Mouse (Mus musculus) retina, postnatal 7 days (tissue): ENCODE measurements around the gene Ribc2.

Source experiments
- DNase-seq: peaks from one replicate; pipeline ENCODE4 v3.0.0-alpha.2; 2012; ENCODE audit warnings: low read depth, low spot score

Gene Ribc2

GRCm38 (mm10) chr15:85131275-85132192 lies at the start of gene Ribc2, which contains the start of gene Smc1b:
Gene Ribc2 (plus strand): TSS chr15:85132078.
Gene Smc1b (minus strand): TSS chr15:85131964.
- peak; percentile 80 for DNase-seq

GRCm38 (mm10) chr15:85085641-85086040 lies 46.2 kb upstream of the Ribc2 start:
- DNase-seq: no peak

- no peak for DNase-seq
These were observed 279 bp downstream of the Ribc2 start for GRCm38 (mm10) chr15:85132193-85132520.

GRCm38 (mm10) chr15:85135143-85135542 lies 3.3 kb downstream of the Ribc2 start:
- no peak for DNase-seq

- no peak for DNase-seq
These were observed 9.4 kb downstream of the Ribc2 start for GRCm38 (mm10) chr15:85141290-85141689.

GRCm38 (mm10) chr15:85142441-85142840 lies 10.6 kb downstream of the Ribc2 start:
- no peak for DNase-seq

- DNase-seq: no peak
These were observed 11.3 kb downstream of the Ribc2 start for GRCm38 (mm10) chr15:85143161-85143560.

GRCm38 (mm10) chr15:85143747-85144146 lies 11.9 kb downstream of the Ribc2 start:
- DNase-seq: no peak

- no peak for DNase-seq
These were observed 12.4 kb downstream of the Ribc2 start for GRCm38 (mm10) chr15:85144249-85144648.

- peak; percentile 54 for DNase-seq
These were observed 19.6 kb downstream of the Ribc2 start for GRCm38 (mm10) chr15:85151433-85151918.

- DNase-seq: no peak
These were observed 20.7 kb downstream of the Ribc2 start for GRCm38 (mm10) chr15:85152577-85152976.

- no peak for DNase-seq
These were observed 22.2 kb downstream of the Ribc2 start for GRCm38 (mm10) chr15:85154091-85154490.

GRCm38 (mm10) chr15:85156198-85156597 lies 24.3 kb downstream of the Ribc2 start:
- DNase-seq: no peak

- no peak for DNase-seq
These were observed 29.5 kb downstream of the Ribc2 start for GRCm38 (mm10) chr15:85161416-85161815.

GRCm38 (mm10) chr15:85162693-85163663 lies 31.1 kb downstream of the Ribc2 start:
- no peak for DNase-seq

- no peak for DNase-seq
These were observed 34.6 kb downstream of the Ribc2 start for GRCm38 (mm10) chr15:85166433-85166933.

- DNase-seq: no peak
These were observed 35.3 kb downstream of the Ribc2 start for GRCm38 (mm10) chr15:85167086-85167679.

GRCm38 (mm10) chr15:85172054-85172453 lies 40.2 kb downstream of the Ribc2 start:
- no peak for DNase-seq

- no peak for DNase-seq
These were observed 41.5 kb downstream of the Ribc2 start for GRCm38 (mm10) chr15:85173425-85173824.

- DNase-seq: no peak
These were observed 42.2 kb downstream of the Ribc2 start for GRCm38 (mm10) chr15:85174060-85174459.

- peak; percentile 56 for DNase-seq
These were observed 45.7 kb downstream of the Ribc2 start for GRCm38 (mm10) chr15:85177576-85177975.
